Mouse (Mus musculus): Measurements from ENCODE around the gene Ubr7. TPM values are rescaled to one million over a fixed set of nuclear protein-coding genes. Genes with fewer than 3 reads are reported as not detected.
A peak's percentile ranks its signal among the peaks of the same experiment; 100 is the strongest.

Ubr7 gene
- polyA plus RNA-seq (2015; fragmentation: Nextera tagmentation; extraction: Ambion mirVana), result 35.3 and 36.5 TPM in 2 replicates

GRCm38 (mm10) chr12:102757689-102758402, at the start of gene Ubr7, which contains the start of the genes Gm28051 and Gon7:
Ubr7 (plus strand) TSS chr12:102757967.
Gm28051 (minus strand) TSS chr12:102757765.
Gon7 (minus strand) TSS chr12:102757803.
- ATAC-seq (ENCODE audit: low FRiP score), result peak; percentile 97
- H3K4me3 ChIP-seq (replicated peaks), result peak within 1 kb of the TSS; percentile 93
- peak within 1 kb of the TSS; percentile 69 for H3K9ac ChIP-seq (replicated peaks)
- H3K27me3 ChIP-seq (replicated peaks), result no peaks in the 10 kb centered on the region
- WGBS, result under 1% methylated on average over 72 of the region's 73 CpGs
- peaks cover 28% of the 10 kb centered on the region for H3K4me1 ChIP-seq
- no peaks in the 10 kb centered on the region for H3K36me3 ChIP-seq
- H3K9me3 ChIP-seq (replicated peaks), result no peaks in the 10 kb centered on the region
- peak within 1 kb of the TSS; percentile 90 for H3K27ac ChIP-seq (replicated peaks)
- H3K4me2 ChIP-seq, result peak within 1 kb of the TSS; percentile 85

GRCm38 (mm10) chr12:102708220-102708619, 49.5 kb upstream of the Ubr7 start:
- Histone ChIP-seq H3K9me3 (replicated peaks) (no peaks in the 10 kb centered on the region), H3K27ac (replicated peaks) (no peak overlapping the region), H3K4me1 (peaks cover 20% of the 10 kb centered on the region), H3K27me3 (replicated peaks) (no peaks in the 10 kb centered on the region), H3K36me3 (no peaks in the 10 kb centered on the region), H3K9ac (replicated peaks) (no peak overlapping the region), H3K4me2 (no peak overlapping the region), H3K4me3 (replicated peaks) (no peak overlapping the region)
- ATAC-seq (ENCODE audit: low FRiP score), result no peak
- WGBS, result 76% methylated on average over 11 of the region's 11 CpGs

- Histone ChIP-seq H3K27ac (replicated peaks) (no peak overlapping the region), H3K9me3 (replicated peaks) (no peaks in the 10 kb centered on the region), H3K9ac (replicated peaks) (no peak overlapping the region), H3K4me1 (peaks cover 9% of the 10 kb centered on the region), H3K36me3 (no peaks in the 10 kb centered on the region), H3K27me3 (replicated peaks) (no peaks in the 10 kb centered on the region), H3K4me2 (no peak overlapping the region), H3K4me3 (replicated peaks) (no peak overlapping the region)
- no peak for ATAC-seq (ENCODE audit: low FRiP score)
- 92% methylated on average over 5 of the region's 5 CpGs for WGBS
Measured at GRCm38 (mm10) chr12:102709896-102710295, 47.9 kb upstream of the Ubr7 start.

DNA sequence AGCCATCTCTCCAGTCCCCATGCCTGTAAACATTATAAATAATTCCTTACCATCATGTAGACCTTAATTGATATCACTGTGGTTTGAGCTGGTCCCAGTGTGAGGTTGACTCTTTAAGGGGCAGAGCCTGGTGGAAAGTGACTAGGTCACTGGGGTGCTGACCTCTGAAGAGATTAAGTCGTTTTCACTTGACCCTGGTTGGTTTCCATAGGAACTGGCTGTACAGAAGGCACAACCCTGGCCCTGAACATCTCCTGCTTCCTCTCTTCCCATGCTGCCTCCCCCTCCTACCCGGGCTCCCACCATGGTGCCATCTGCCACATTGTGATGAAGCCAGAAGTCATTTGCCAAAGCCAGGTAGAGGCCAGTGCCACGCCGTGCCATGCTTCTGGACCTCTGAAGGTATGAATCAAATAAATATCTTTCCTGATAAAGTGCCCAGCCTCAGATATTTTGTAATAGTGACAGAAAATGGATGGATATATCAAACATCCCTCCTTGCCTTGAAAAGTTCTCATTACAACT, 46.9 kb upstream of the Ubr7 start:
- Histone ChIP-seq H3K4me1 (peaks cover 1% of the 10 kb centered on the region), H3K36me3 (no peaks in the 10 kb centered on the region), H3K9ac (replicated peaks) (no peak overlapping the region), H3K27me3 (replicated peaks) (no peaks in the 10 kb centered on the region), H3K4me3 (replicated peaks) (no peak overlapping the region), H3K27ac (replicated peaks) (no peak overlapping the region), H3K9me3 (replicated peaks) (no peaks in the 10 kb centered on the region), H3K4me2 (no peak overlapping the region)
- WGBS, result 55% methylated on average over 4 of the region's 4 CpGs
- no peak for ATAC-seq (ENCODE audit: low FRiP score)

GRCm38 (mm10) chr12:102713153-102713865, 44.5 kb upstream of the Ubr7 start:
- no peak for ATAC-seq (ENCODE audit: low FRiP score)
- 64% methylated on average over 20 of the region's 20 CpGs for WGBS

DNA sequence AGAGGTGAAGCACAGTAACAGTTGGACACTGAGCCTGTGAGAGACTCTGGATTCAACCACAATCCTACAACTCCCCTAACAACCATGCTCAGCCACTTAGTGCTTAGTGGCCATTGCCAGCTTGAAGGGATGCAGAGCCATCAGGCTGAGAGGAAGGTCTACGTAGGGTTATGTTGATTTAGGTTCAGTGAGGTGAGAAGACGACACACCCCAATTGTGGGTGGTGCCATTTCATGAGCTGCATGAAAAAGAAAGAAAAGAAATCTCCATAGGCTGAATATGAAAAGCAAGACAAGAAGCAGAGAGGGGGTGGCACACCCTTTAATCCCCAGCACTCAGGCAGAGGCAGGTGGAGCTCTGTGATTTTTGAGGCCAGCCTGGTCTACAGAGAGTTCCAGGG, 43.7 kb upstream of the Ubr7 start:
- ATAC-seq (ENCODE audit: low FRiP score), result no peak

More at GRCm38 (mm10) chr12:102713153-102713865, 44.5 kb upstream of the Ubr7 start:
- H3K4me3 ChIP-seq (replicated peaks), result no peak overlapping the region
- H3K36me3 ChIP-seq, result no peaks in the 10 kb centered on the region
- H3K4me1 ChIP-seq, result no peaks in the 10 kb centered on the region
- no peaks in the 10 kb centered on the region for H3K9me3 ChIP-seq (replicated peaks)
- H3K27ac ChIP-seq (replicated peaks), result no peak overlapping the region
- no peak overlapping the region for H3K9ac ChIP-seq (replicated peaks)
- no peak overlapping the region for H3K4me2 ChIP-seq
- H3K27me3 ChIP-seq (replicated peaks), result no peaks in the 10 kb centered on the region

GRCm38 (mm10) chr12:102714654-102715395, 42.9 kb upstream of the Ubr7 start:
- no peak overlapping the region for H3K4me3 ChIP-seq (replicated peaks)
- H3K27ac ChIP-seq (replicated peaks), result no peak overlapping the region
- no peaks in the 10 kb centered on the region for H3K9me3 ChIP-seq (replicated peaks)
- no peak overlapping the region for H3K9ac ChIP-seq (replicated peaks)
- no peak for ATAC-seq (ENCODE audit: low FRiP score)
- H3K36me3 ChIP-seq, result no peaks in the 10 kb centered on the region
- no peaks in the 10 kb centered on the region for H3K27me3 ChIP-seq (replicated peaks)
- no peak overlapping the region for H3K4me2 ChIP-seq
- peaks cover 3% of the 10 kb centered on the region; the same call in 1 of the 2 replicates for H3K4me1 ChIP-seq
- 83% methylated on average over 10 of the region's 10 CpGs for WGBS

More for the DNA sequence above, 43.7 kb upstream of the Ubr7 start:
- H3K4me3 ChIP-seq (replicated peaks), result no peak overlapping the region
- H3K4me2 ChIP-seq, result no peak overlapping the region
- H3K4me1 ChIP-seq, result no peaks in the 10 kb centered on the region
- no peak overlapping the region for H3K9ac ChIP-seq (replicated peaks)
- 85% methylated on average over 2 of the region's 2 CpGs for WGBS
- H3K36me3 ChIP-seq, result no peaks in the 10 kb centered on the region
- no peak overlapping the region for H3K27ac ChIP-seq (replicated peaks)
- H3K27me3 ChIP-seq (replicated peaks), result no peaks in the 10 kb centered on the region
- no peaks in the 10 kb centered on the region for H3K9me3 ChIP-seq (replicated peaks)

DNA sequence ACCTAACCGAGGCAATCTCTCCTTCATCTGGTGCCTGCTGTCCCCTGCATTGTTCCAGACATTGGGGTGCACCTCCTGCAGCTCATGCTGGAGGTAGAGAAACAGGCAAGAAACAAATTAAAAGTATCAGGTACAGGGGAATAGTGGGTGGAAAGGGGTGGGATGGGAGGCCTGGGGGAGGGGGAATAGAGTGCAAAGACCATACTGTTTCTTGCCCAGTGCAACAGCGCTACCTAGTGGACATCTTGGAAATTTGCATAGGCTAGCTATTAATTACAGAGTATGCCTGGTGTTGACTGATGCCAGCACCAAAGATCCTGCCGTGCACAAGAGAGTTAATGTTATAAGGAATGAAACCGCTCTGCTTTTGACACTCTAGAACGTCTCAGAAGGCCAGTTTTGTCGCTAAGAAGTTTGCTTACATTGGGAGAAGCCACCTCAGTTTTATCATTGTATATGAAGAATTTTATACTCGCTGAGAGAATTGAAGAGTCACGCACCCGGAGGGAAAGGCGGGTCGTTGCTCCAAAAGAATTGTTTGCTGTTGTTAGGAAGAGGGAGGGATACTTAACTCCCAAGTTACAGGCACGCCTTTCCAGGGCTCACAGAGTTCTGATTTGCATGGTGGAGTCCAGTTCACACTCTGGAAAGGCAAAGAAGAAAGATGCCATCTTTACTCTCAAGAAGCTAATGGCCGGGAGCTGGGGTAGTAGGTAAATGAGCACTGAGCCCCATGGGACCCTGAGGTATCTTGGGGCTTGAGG, 38.0 kb upstream of the Ubr7 start:
- WGBS, result 28% methylated on average over 13 of the region's 13 CpGs
- peak; percentile 69 for ATAC-seq (ENCODE audit: low FRiP score)
- Histone ChIP-seq H3K4me2 (peak overlapping the region; percentile 32), H3K9me3 (replicated peaks) (no peaks in the 10 kb centered on the region), H3K27me3 (replicated peaks) (no peaks in the 10 kb centered on the region), H3K4me1 (peaks cover 5% of the 10 kb centered on the region; the same call in 1 of the 2 replicates), H3K4me3 (replicated peaks) (no peak overlapping the region), H3K27ac (replicated peaks) (no peak overlapping the region), H3K9ac (replicated peaks) (no peak overlapping the region), H3K36me3 (no peaks in the 10 kb centered on the region)

DNA sequence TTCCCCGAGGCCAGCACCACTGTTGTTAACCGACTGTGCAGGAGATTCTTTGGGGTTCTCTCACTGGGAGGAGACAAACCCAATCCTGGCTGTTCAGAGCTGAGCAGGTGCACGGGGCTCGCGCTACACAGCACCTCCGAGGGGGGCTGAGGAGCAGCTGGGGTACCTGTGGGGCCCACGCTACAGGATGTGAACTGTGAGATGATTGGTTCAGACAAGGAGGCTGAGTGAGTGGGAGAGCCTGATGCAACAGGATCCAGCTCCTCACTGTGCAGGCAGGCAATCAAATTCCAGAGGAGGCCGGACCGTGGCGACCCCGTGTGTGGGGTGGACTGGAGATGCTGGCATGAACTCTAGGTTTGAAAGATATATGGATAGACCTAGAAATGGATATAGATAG, 35.3 kb upstream of the Ubr7 start:
- Histone ChIP-seq H3K27ac (replicated peaks) (no peak overlapping the region), H3K36me3 (no peaks in the 10 kb centered on the region), H3K9me3 (replicated peaks) (no peaks in the 10 kb centered on the region), H3K4me2 (no peak overlapping the region), H3K27me3 (replicated peaks) (no peaks in the 10 kb centered on the region), H3K4me3 (replicated peaks) (no peak overlapping the region), H3K9ac (replicated peaks) (no peak overlapping the region), H3K4me1 (peaks cover 5% of the 10 kb centered on the region; the same call in 1 of the 2 replicates)
- ATAC-seq (ENCODE audit: low FRiP score), result 0 out of 2 replicates have a peak, but pooled peaks have one; percentile 9
- WGBS, result 58% methylated on average over 11 of the region's 11 CpGs

GRCm38 (mm10) chr12:102722966-102723365, 34.8 kb upstream of the Ubr7 start:
- no peak overlapping the region for H3K4me3 ChIP-seq (replicated peaks)
- H3K27ac ChIP-seq (replicated peaks), result no peak overlapping the region
- no peaks in the 10 kb centered on the region for H3K9me3 ChIP-seq (replicated peaks)
- ATAC-seq (ENCODE audit: low FRiP score), result no peak
- 71% methylated on average over 8 of the region's 8 CpGs for WGBS
- H3K4me1 ChIP-seq, result peaks cover 5% of the 10 kb centered on the region; the same call in 1 of the 2 replicates
- no peak overlapping the region for H3K9ac ChIP-seq (replicated peaks)
- H3K27me3 ChIP-seq (replicated peaks), result no peaks in the 10 kb centered on the region
- no peak overlapping the region for H3K4me2 ChIP-seq
- H3K36me3 ChIP-seq, result no peaks in the 10 kb centered on the region

GRCm38 (mm10) chr12:102723861-102724260, 33.9 kb upstream of the Ubr7 start:
- H3K27ac ChIP-seq (replicated peaks), result no peak overlapping the region
- no peaks in the 10 kb centered on the region for H3K27me3 ChIP-seq (replicated peaks)
- no peak overlapping the region for H3K9ac ChIP-seq (replicated peaks)
- no peak for ATAC-seq (ENCODE audit: low FRiP score)
- H3K36me3 ChIP-seq, result no peaks in the 10 kb centered on the region
- H3K9me3 ChIP-seq (replicated peaks), result no peaks in the 10 kb centered on the region
- WGBS, result 78% methylated on average over 6 of the region's 6 CpGs
- H3K4me1 ChIP-seq, result peaks cover 5% of the 10 kb centered on the region; the same call in 1 of the 2 replicates
- no peak overlapping the region for H3K4me3 ChIP-seq (replicated peaks)
- H3K4me2 ChIP-seq, result no peak overlapping the region
